Mouse (Mus musculus): ENCODE measurements around the gene 2900011O08Rik.

DNA sequence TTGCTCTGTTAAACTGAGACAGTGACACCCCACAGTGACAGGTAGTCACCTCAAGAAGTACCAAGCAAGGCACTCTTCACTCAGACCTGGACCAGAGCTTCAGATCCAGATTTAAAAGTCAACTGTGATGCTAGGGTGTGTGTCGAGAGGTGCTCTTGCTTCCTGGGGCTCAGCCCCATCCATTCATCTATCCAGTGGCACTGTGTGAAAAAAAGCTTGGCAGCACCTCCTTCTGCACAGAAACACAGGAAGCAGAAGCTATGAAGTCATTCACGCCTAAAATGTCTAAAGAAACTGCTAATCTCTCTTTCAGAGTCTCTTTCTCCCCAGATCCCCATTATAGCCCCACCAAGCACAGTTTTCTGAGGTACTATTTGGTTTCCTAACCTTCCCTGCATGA is 42.7 kb downstream of the 2900011O08Rik start:
- TF ChIP-seq CTCF (IDR thresholded peaks at IDR 0.05; ENCODE audit: extremely low read depth, insufficient read depth, insufficient read length, insufficient replicate concordance) (no peak), POLR2A (IDR thresholded peaks at IDR 0.05; ENCODE audit: low read depth, low read length) (no peak)

Data from spleen, adult 2 months (tissue).